Mouse (Mus musculus) CH12.LX (cell line): ENCODE results near the gene Leap2.

Experiments used
- BHLHE40 ChIP-seq: IDR thresholded peaks from 2 replicates; pipeline ENCODE4 v1.6.1; 2011; ENCODE audit warnings: mild to moderate bottlenecking, low read depth, low read length, improper control_type of control experiment
- HCFC1 ChIP-seq: IDR thresholded peaks from 2 replicates; pipeline ENCODE4 v1.6.1; 2012; ENCODE audit warnings: low read depth, mild to moderate bottlenecking, inconsistent platforms, low read length, improper control_type of control experiment
- KAT2A ChIP-seq: IDR thresholded peaks from 2 replicates; pipeline ENCODE4 v1.6.1; 2012; ENCODE audit warnings: low read length, improper control_type of control experiment, inconsistent platforms; ENCODE audit not compliant: insufficient replicate concordance
- MAX ChIP-seq: IDR thresholded peaks from 2 replicates; pipeline ENCODE4 v1.6.1; 2011; ENCODE audit warnings: low read length, improper control_type of control experiment
- NRF1 ChIP-seq: IDR thresholded peaks from 2 replicates; pipeline ENCODE4 v1.6.1; 2014; ENCODE audit warnings: low read depth, mild to moderate bottlenecking, inconsistent platforms, low read length, improper control_type of control experiment, moderate library complexity

DNA sequence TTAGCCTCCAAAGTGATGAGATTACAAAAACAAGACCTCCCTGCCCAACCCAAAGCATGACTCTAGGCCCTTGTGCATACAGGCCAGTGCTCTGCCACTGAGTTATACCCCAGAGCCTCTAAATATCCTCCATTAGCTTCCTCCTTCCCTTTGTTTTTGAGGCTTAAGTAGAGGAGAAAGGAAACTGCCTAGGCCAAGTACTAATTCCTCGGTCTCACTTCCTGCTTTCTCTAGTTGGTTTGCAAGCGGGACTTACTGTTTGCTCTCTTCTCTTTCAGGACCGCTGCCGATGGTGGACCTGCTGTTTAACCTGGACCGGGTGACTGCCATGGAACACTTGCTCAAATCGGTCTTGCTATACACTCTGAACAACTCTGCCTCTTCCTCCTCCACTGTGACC, 13.4 kb upstream of the Leap2 start:
- TF ChIP-seq KAT2A (no peak), BHLHE40 (no peak), HCFC1 (no peak), NRF1 (no peak), MAX (no peak)
